Mouse (Mus musculus) embryonic facial prominence, embryonic 10.5 days (tissue): ENCODE measurements around the gene Ranbp9. TPM values are rescaled to one million over a fixed set of nuclear protein-coding genes. Genes with fewer than 3 reads are reported as not detected.

ENCODE experiments used
- DNase-seq: peaks from one replicate; pipeline ENCODE4 v3.0.0-alpha.2; 2017; ENCODE audit warnings: low spot score
- H3K27ac ChIP-seq: fragments of 300-500 bp; sonication (generic); replicated peaks from 2 replicates; pipeline ENCODE4 v1.5.1; 2016; ENCODE audit warnings: mild to moderate bottlenecking
- H3K27me3 ChIP-seq: fragments of 300-500 bp; sonication (generic); replicated peaks from 2 replicates; pipeline ENCODE4 v1.6.1; 2016; ENCODE audit warnings: low read depth, mild to moderate bottlenecking; ENCODE audit not compliant: poor library complexity, severe bottlenecking
- H3K36me3 ChIP-seq: fragments of 300-500 bp; sonication (generic); replicated peaks from 2 replicates; pipeline ENCODE4 v1.6.1; 2016; ENCODE audit warnings: mild to moderate bottlenecking, moderate library complexity
- H3K4me1 ChIP-seq: fragments of 300-500 bp; sonication (generic); 2 replicates; pipeline ENCODE4 v1.6.1; 2016
- H3K4me3 ChIP-seq: fragments of 300-500 bp; sonication (generic); 2 replicates; pipeline ENCODE4 v1.5.1; 2016; ENCODE audit warnings: mild to moderate bottlenecking, moderate library complexity
- H3K9me3 ChIP-seq: fragments of 300-500 bp; sonication (generic); 2 replicates; pipeline ENCODE4 v1.6.1; 2016; ENCODE audit warnings: mild to moderate bottlenecking
- WGBS: fragments of 180-500 bp; shearing (Covaris S2); methylation state at CpG from one replicate; pipeline ENCODE4 v1.1.7; 2016; 5-methylcytosine and 5-hydroxymethylcytosine counted together
- polyA plus RNA-seq: library from polyadenylated mRNA; unstranded; fragments of >200 nt; fragmentation: Nextera tagmentation; extraction: Ambion mirVana; gene quantifications from 2 replicates; pipeline ENCODE4 v1.2.1, GENCODE M21; 2016

The Ranbp9 gene
- polyA plus RNA-seq, 1 experiment from 2014 or later: 8.0 TPM

DNA sequence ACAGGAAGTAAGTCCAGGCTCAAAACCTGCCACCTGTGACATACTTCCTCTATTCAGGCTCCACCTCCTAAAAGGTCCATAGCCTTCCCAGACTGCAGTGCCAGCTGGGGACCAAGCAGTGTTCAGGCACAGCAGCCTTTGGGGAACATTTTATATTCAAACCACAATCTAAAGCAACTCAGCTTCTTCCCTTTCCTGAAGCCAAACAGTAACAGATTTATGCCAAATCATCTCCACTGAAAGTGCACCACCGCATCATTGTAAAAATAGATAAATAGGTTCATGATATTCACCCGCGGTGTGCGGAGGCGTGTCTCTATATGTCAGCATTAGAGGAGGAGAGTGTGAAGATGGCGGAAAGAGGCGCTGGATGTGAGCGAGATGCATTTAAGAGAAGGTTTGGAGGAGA lies 33.9 kb upstream of the Ranbp9 start:
- WGBS: 80% methylated on average over 8 of the region's 8 CpGs
- DNase-seq: no peak
- no peaks in the 10 kb centered on the region for H3K36me3 ChIP-seq
- no peak overlapping the region for H3K27ac ChIP-seq
- 0 out of 2 replicates have a peak, but pooled peaks cover 7% of the 10 kb centered on the region for H3K4me1 ChIP-seq
- no peaks in the 10 kb centered on the region for H3K27me3 ChIP-seq
- H3K9me3 ChIP-seq: no peaks in the 10 kb centered on the region
- no peak overlapping the region for H3K4me3 ChIP-seq

DNA sequence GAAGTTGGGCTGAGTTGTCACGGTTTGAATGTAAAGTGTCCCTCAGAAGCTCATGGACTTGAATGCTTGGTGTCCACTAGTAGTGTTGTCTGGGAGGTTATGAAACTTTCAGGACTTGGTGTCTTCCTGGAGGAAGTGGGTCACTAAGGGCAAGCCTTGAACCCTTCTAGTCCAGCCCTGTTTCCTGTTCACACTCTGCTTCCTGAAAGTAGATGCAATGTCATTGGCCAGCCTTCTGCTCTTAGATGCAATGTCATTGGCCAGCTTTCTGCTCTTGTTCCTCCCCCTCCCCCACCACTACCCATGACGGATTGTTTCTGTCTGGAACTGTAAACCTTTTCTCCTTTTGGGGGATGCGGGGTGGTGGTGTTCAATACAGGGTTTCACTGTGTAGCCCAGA lies 31.7 kb upstream of the Ranbp9 start:
- Histone ChIP-seq H3K4me1 (0 out of 2 replicates have a peak, but pooled peaks cover 7% of the 10 kb centered on the region), H3K27ac (no peak overlapping the region), H3K9me3 (no peaks in the 10 kb centered on the region), H3K4me3 (no peak overlapping the region), H3K27me3 (no peaks in the 10 kb centered on the region; the same call in 1 of the 2 replicates), H3K36me3 (no peaks in the 10 kb centered on the region)
- WGBS: 85% methylated on average over 3 of the region's 3 CpGs
- no peak for DNase-seq

DNA sequence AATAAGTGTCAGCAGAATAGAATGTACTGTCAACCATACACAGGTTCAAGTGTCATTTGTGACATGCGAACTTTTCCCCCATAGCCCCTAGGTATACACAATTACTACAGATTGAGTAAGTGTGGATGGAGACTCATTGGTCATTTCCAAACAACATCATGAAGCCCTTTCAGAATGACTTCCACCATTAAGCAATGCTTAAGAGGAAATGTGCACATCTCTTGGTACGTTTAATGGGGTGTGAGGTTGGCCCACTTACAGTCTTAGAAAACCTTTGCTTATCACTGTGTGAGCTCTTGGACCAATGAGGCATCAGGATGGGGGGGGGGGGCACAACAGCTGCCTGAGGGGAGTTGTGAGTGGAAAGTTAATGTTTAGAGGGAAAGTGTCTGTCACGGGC lies 24.7 kb upstream of the Ranbp9 start:
- Histone ChIP-seq H3K27ac (no peak overlapping the region), H3K4me1 (peaks cover 24% of the 10 kb centered on the region), H3K36me3 (no peaks in the 10 kb centered on the region), H3K9me3 (no peaks in the 10 kb centered on the region), H3K27me3 (no peaks in the 10 kb centered on the region; the same call in 1 of the 2 replicates), H3K4me3 (no peak overlapping the region)
- no peak for DNase-seq
- WGBS: 90% methylated on average over 3 of the region's 3 CpGs

DNA sequence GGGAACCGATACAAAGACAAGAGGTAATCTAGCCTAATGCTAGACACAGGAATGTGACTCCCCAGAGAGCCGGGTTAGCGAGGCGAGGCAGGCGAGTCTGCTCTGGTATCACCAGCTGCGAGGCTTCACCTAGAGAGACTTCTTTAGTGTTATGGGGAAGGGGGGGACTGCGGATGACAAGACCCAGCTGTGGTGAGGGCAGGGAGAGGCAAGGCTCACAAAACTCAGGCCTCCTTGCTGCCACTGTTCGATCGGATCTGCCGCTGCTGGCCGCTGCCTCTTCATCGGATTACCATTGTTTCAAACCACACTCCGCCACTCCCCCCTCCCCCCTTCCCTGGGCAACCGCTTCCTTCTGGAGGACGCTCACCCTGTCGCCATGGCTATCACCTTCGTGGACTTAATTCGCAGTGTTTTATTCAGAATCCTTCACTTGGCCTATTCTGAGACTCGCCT lies 22.3 kb upstream of the Ranbp9 start:
- Histone ChIP-seq H3K27ac (peak overlapping the region; percentile 88), H3K4me1 (peaks cover 17% of the 10 kb centered on the region), H3K27me3 (no peaks in the 10 kb centered on the region), H3K9me3 (no peaks in the 10 kb centered on the region), H3K36me3 (no peaks in the 10 kb centered on the region), H3K4me3 (peak overlapping the region; percentile 56)
- DNase-seq: peak; percentile 79
- under 1% methylated on average over 19 of the region's 19 CpGs for WGBS

DNA sequence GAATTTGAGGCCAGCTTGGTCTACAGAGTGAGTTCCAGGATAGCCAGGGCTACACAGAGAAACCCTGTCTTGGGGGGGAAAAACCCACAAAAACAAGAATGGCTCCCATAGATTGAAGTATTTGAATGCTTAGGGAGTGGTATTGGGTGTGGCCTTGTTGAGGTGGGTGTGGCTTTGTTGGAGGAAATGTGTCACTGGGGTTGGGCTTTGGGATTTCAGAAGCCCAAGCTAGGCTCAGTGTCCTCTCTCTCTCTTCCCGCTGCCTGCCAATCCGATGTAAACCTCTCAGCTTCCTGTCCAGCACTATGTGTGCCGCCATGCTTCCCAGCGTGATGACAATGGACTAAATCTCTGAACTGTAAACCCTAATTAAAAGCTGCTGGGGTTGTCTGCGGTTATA lies 20.5 kb upstream of the Ranbp9 start:
- H3K27ac ChIP-seq: no peak overlapping the region
- no peaks in the 10 kb centered on the region for H3K27me3 ChIP-seq
- peaks cover 23% of the 10 kb centered on the region for H3K4me1 ChIP-seq
- no peaks in the 10 kb centered on the region for H3K9me3 ChIP-seq
- H3K36me3 ChIP-seq: no peaks in the 10 kb centered on the region
- DNase-seq: no peak
- WGBS: 81% methylated on average over 5 of the region's 5 CpGs
- H3K4me3 ChIP-seq: no peak overlapping the region

DNA sequence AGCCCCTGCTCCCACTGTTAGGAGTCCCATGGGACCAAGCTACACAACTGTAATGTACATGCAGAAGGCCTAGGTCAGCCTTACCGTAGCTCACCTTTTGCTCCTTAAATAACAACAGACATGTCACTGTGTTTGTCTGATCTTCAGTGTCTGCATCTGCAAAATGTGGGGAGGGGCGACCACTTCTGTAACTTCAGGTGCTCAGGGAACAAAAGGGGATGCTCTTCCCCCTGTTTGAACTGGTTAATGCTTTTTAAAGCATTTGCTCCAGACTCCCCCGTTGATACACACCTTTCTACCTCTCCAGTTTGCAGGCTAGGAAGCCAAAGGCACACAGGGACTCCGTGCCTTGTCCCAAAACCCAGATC lies 19.4 kb upstream of the Ranbp9 start:
- no peak overlapping the region for H3K4me3 ChIP-seq
- H3K36me3 ChIP-seq: no peaks in the 10 kb centered on the region
- H3K27me3 ChIP-seq: no peaks in the 10 kb centered on the region
- H3K4me1 ChIP-seq: peaks cover 31% of the 10 kb centered on the region
- 91% methylated on average over 4 of the region's 4 CpGs for WGBS
- no peak overlapping the region for H3K27ac ChIP-seq
- no peaks in the 10 kb centered on the region for H3K9me3 ChIP-seq
- no peak for DNase-seq

DNA sequence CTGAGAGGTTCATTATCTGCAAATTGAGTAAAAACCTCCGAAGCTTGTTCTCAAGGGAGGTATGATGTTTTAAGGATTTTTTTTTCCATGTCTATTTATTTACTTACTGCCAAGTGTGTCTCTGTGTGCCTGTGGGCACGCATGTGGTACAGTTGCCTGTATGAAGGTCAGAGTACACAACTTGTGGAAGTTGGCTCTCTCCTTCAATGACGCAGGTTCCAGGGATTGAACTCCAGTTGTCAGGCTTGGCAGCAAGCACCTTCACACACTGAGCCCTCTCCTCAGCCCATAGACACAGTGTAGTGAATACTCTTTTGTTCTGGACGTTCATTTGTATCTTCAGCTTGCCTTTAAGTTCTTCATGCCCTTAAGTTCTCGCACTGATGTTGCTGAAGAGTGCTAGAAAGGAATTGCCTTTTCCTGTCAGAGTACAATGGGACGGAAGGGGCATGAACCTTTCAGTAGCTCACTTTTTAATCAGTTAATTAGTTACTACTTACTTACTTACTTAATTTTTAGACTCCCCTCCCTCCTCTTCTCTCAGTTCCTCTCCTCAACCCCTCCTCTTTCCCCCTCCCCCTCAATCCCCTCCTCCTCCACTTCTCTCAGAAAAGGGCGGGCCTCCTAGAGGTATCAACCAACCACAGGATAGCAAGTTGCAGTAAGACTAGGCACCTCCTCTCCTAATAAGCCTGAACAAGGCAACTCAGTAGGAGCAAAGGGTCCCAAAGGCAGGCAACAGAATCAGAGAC lies 18.8 kb upstream of the Ranbp9 start:
- 75% methylated on average over 7 of the region's 7 CpGs for WGBS
- Histone ChIP-seq H3K27ac (no peak overlapping the region), H3K27me3 (no peaks in the 10 kb centered on the region), H3K9me3 (no peaks in the 10 kb centered on the region), H3K36me3 (no peaks in the 10 kb centered on the region), H3K4me1 (peaks cover 31% of the 10 kb centered on the region), H3K4me3 (no peak overlapping the region)
- DNase-seq: no peak

DNA sequence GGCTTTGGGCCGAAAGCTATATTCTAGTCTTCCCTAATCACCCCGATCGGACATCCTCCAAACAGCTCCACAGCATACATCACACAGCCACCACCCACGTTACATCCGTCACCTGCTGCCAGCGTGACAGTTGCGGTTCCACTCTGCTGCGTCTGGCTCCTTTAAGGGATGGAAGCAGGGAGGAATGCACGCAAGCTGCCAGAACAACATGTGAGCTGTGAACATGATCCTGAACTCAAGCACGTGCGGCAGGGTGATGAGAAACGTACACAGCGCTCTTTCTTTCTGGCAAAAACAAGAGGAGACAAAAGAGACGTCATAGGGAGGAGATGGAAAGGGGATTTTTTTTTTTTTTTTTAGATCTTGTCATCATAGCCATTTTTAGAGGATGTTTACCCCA lies 17.8 kb upstream of the Ranbp9 start:
- Histone ChIP-seq H3K9me3 (no peaks in the 10 kb centered on the region), H3K36me3 (no peaks in the 10 kb centered on the region), H3K4me1 (peaks cover 26% of the 10 kb centered on the region), H3K27me3 (no peaks in the 10 kb centered on the region), H3K27ac (no peak overlapping the region), H3K4me3 (no peak overlapping the region)
- DNase-seq: no peak
- 85% methylated on average over 14 of the region's 14 CpGs for WGBS

DNA sequence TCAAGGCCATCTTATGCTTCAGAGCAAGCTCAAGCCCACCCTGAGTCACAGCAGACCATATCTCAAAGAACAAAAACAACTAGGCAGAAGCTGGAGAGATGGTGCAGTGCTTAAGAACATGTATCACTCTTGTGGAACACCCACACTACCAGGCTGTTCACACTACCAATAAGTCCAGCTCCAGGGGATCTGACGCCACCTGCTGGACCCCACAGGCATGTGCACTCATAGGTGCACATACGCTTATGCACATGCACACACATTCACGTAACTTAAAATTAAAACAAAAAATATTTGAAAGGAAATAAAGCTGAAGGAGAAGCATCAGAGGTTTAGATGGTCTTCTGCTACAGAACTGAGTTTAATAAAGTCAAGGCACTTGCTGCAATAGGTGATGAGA lies 16.7 kb upstream of the Ranbp9 start:
- WGBS: 95% methylated on average over 3 of the region's 3 CpGs
- Histone ChIP-seq H3K27me3 (no peaks in the 10 kb centered on the region), H3K4me1 (peaks cover 22% of the 10 kb centered on the region), H3K4me3 (no peak overlapping the region), H3K9me3 (no peaks in the 10 kb centered on the region), H3K27ac (no peak overlapping the region), H3K36me3 (no peaks in the 10 kb centered on the region)
- DNase-seq: no peak

DNA sequence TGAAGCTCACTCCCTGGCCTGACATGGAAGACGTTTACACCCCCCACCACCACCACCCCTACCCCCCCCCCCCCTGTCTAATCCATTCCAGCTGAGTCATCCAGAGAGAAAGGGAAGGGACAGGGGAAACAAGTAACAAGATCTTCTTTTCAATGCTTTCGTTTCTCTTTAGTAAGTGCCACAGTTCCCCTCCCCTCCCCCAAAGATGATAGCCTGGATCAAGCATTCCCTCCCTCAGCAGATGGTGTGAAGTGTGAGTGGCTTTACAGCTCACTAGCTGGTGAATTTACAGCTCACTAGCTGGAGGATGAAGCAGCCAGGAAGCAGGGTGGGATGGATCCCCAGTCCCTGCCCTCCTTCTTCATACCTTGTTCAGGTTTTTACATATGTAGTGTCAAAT lies 15.6 kb upstream of the Ranbp9 start:
- H3K27me3 ChIP-seq: no peaks in the 10 kb centered on the region
- H3K27ac ChIP-seq: 0 out of 2 replicates have a peak overlapping the region, but pooled peaks have one; percentile 1
- DNase-seq: peak; percentile 29
- no peaks in the 10 kb centered on the region for H3K36me3 ChIP-seq
- peaks cover 24% of the 10 kb centered on the region for H3K4me1 ChIP-seq
- no peak overlapping the region for H3K4me3 ChIP-seq
- 2% methylated on average over 2 of the region's 2 CpGs for WGBS
- H3K9me3 ChIP-seq: no peaks in the 10 kb centered on the region

DNA sequence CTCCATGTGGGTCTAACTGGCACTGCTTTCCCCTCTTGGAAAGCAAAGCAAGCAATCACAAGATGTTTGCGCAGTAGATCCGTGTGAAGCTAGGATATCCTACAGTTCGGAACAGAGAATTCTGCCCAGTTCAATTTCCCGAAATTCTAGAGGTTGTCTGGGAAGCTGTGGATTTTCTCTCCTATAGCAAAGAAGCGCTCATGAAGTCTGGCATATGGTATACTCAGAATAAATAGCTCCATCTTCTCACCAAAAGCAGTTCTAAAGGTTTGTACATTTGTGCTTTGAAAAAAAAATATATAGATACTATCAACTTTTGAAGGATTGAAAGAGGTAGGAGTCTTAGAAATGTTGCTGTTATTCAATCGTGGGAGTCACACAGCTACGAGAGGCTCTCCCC lies 14.6 kb upstream of the Ranbp9 start:
- DNase-seq: no peak
- H3K4me3 ChIP-seq: no peak overlapping the region
- WGBS: 87% methylated on average over 7 of the region's 7 CpGs
- H3K4me1 ChIP-seq: peaks cover 24% of the 10 kb centered on the region
- no peaks in the 10 kb centered on the region for H3K27me3 ChIP-seq
- H3K9me3 ChIP-seq: no peaks in the 10 kb centered on the region
- no peak overlapping the region for H3K27ac ChIP-seq
- no peaks in the 10 kb centered on the region for H3K36me3 ChIP-seq

DNA sequence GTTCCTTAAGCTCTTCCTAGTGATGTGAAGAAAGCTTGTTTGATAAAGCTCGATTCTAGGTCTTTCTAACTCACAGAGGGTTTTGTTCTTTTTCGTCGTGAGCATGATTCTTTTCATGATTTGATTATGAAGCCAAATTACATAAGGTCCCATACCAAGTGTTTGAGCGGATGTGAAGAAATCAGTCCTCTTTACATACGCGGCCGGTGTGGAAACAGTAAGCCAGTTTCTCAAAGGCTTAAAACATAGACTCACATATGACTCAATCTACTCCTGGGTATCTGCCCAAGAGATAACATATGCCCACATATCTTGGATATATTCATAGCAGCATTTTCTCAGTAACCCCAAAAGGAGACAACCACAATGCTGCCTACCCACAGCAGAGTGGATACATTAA lies 12.6 kb upstream of the Ranbp9 start:
- no peak overlapping the region for H3K4me3 ChIP-seq
- no peaks in the 10 kb centered on the region for H3K36me3 ChIP-seq
- peaks cover 24% of the 10 kb centered on the region for H3K4me1 ChIP-seq
- H3K9me3 ChIP-seq: no peaks in the 10 kb centered on the region
- H3K27me3 ChIP-seq: no peaks in the 10 kb centered on the region
- no peak overlapping the region for H3K27ac ChIP-seq
- no peak for DNase-seq
- WGBS: 93% methylated on average over 7 of the region's 7 CpGs

DNA sequence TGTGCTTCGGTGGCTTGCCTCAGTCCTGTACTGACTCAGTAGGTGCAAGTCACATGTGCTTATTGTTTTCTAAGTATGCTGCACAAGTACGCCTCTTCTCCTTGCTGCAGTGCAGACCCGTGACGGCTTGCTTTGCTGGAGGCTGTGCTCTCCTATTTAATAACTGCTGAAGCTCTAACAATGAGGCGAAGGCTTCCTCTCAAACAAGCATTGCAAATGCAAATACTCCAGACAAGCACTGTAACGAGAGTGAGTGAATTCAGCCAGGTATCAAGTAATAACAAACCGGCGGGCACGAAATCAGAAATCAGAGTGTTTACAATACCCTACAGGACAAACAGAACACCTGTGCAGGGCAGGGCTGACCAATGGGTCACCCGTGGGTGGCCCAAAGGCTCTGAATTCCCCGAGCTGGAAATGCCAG lies 12.0 kb upstream of the Ranbp9 start:
- 71% methylated on average over 11 of the region's 11 CpGs for WGBS
- no peaks in the 10 kb centered on the region for H3K27me3 ChIP-seq
- H3K36me3 ChIP-seq: no peaks in the 10 kb centered on the region
- no peak overlapping the region for H3K4me3 ChIP-seq
- no peak for DNase-seq
- H3K4me1 ChIP-seq: peaks cover 24% of the 10 kb centered on the region
- no peaks in the 10 kb centered on the region for H3K9me3 ChIP-seq
- H3K27ac ChIP-seq: no peak overlapping the region
